Mouse (Mus musculus) gastrocnemius, postnatal 10 days (tissue): ENCODE data around the gene Rdh1. TPM values are rescaled to one million over a fixed set of nuclear protein-coding genes. Genes with fewer than 3 reads are reported as not detected.

Source experiments
- DNase-seq: peaks from one replicate; pipeline ENCODE4 v3.0.0; 2021; ENCODE audit warnings: mixed read lengths
- long read RNA-seq, 2 experiments: library from polyadenylated mRNA; stranded (forward); transcript quantifications; one replicate each; pipeline ENCODE4 v2.0.0; 2021
- total RNA-seq, 2 experiments: library from RNA; stranded (reverse); gene quantifications; 2 replicates each; pipeline ENCODE4 v1.2.3; 2021

The Rdh1 gene
- total RNA-seq = under 1 TPM; 0.09 to 0.11 TPM
- long read RNA-seq, experiment 1 = 0 reads
- long read RNA-seq, experiment 2 = 0 reads

- no peak for DNase-seq
Measured at GRCm38 (mm10) chr10:127759181-127760110, at the start of gene Rdh1, which contains the start of gene Rdh16f1. TSS of gene Rdh1 (plus strand) at chr10:127759721. TSS of gene Rdh16f1 (plus strand) at chr10:127759787.

DNA sequence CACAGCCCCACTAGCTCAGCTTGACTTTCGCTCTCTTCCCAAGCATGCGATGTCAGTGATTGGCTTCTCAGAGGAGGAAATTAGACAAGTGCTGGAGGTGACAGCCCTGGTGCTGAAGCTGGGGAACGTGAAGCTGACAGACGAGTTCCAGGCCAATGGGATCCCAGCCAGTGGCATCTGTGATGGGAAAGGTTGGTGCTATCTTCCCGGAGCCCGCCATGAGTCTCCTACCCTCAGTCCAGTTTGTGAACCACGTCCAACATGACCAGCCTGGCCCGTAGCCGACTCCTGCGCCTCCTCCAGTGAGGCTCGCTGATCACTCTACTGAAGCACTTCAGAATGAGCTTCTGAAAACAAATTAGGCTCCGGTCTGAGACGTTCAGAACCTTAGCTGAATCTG, 49.2 kb upstream of the Rdh1 start:
- DNase-seq = no peak

DNA sequence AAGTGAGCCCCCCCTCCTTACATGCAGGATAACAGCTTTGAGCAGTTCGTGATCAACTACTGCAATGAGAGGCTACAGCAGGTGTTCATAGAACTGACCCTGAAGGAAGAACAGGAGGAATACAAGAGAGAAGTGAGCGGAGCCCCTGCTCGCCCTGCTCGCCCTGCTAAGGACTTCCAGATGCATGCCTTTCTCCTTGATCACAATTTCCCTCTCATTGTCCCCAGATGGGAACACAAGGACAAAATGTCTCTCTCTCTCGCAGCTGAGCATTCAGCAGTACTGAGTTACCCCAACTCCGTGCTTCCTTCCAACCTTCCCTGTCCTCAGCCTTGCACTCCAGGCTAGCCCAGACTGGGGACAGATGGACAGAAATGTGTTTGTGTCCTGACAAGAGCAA, 46.8 kb upstream of the Rdh1 start:
- DNase-seq = no peak

- DNase-seq = no peak
Measured at GRCm38 (mm10) chr10:127721671-127722418, 37.7 kb upstream of the Rdh1 start.

DNA sequence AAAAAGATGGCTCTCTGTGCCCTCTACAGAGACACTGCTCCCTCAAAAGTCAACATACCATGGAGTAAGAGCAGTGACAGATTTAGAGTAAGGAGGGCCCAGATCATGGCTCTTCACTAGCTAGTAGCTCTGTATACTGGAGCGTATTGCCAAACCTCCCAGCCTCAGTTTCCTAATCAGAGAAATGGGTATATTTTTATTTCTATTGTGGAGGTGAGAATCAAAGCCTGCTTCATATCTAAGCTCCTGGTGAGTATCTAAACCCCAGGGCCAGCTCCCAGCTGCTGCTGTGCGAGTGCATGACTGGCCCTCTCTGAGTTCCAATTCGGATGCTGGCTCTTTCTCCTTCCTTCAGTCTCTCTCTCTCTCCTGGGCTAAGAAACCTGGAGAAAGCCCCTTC, 35.3 kb upstream of the Rdh1 start, which contains the start of gene Tac2:
Gene Tac2, plus strand, starts transcription at position 301 of the 400 bp plus-strand sequence.
- DNase-seq = no peak

GRCm38 (mm10) chr10:127725136-127725535, 34.4 kb upstream of the Rdh1 start:
- no peak for DNase-seq

DNA sequence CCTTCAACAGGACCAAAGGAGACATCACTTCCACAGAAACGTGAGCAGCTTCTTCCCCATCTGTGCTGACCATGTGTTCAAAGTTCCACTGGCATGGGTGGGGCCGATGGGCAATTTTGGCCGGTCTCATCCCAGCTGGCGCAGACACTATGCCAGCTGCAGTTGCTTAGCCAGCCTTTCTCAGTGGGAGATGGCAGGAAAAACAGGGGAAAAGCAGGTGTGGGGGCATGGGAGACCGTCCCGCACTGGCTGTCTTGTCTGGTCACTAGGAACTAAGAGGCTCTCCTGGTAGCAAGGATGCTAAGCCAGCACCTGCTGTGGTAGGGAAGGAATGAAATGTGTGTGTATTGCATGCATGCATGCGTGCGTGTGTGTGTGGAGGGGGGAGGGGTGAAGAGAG, 31.1 kb upstream of the Rdh1 start:
- DNase-seq = no peak

DNA sequence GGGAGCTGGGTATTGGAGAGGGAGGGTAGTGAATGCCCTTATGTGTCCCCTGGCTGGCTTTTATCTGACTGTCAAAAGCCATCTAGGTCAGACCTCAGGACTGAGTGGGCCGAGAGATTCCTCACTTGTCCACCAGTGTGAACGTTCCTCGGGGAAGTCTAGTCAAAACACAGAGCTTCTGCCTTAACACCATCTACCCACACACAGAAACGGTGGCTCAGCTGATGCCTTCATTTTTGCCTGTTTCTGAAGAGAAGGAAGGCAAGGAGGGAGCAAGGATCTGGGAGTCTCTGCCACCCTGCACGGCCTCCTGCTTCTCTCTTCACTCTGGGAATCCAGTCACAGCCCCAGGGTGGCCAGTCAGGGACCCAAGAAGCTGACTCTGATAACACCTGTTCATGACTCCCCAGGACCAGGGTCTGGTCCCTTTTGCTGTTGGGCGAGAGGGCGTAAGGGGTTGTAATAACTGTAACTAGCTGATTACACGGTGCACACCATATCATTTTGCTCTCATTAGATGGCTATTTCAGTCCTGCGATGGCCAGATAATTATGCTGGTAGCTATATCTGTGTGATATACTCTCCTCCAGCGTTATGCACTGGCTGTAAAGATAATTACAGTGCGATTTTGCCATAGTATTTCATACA, 29.1 kb upstream of the Rdh1 start:
- DNase-seq = no peak

DNA sequence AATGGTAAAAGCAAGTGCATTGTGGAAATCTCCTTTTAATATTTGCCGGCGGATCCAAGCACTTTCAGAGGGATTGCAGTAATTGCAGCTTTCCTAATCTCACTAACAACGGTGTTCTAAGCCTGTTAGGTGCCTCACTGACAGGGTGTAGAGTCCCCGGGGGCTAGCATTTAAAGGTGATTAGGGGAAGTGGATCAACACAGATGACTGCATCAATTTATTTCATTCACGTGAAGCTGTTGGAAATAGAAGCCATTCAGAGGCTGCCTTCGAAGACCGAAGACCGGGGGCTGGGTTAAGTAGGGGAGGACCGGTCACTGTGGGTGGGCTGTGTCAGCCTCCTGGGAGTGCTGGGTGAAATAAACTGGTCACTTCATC, 28.6 kb upstream of the Rdh1 start:
- no peak for DNase-seq

DNA sequence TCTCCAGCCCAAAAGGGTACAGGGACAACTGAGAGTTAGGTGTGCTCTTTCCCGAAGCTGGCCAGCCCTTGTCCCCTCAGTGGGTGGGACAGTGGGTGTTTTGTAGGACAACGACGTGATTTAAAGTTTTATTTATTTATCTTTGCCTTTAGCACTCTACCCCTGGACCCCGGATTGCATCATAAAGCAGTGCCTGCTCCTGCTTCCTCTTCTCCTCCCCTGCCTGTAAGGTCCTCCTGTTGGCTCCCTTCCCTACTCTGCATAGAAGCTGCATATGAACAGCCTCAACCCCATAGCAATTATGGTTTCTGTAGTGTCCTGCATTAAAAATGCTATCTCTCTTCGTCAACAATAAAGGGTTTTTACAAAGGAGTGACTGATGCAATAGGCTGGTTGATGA, 28.1 kb upstream of the Rdh1 start:
- DNase-seq = no peak

GRCm38 (mm10) chr10:127734434-127734833, 25.1 kb upstream of the Rdh1 start:
- no peak for DNase-seq

DNA sequence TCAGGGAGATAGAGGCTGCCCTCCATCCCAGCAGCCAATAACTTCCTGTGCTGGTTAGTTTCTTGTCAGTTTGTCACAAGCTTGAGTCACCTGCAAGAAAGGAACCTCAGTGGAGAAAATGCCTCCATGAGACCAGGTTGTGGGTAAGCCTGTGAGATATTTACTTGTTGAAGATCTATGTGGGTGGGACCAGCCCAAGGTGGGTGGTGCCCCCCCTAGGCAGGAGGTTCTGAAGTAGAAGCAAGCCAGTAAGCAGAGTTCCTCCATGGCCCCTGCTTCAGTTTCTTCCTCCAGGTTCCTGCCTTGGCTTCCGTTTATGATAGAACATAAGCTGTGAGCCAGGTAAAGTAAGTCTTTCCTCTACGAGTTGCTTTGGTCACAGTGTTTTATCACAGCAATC, 23.3 kb upstream of the Rdh1 start:
- no peak for DNase-seq

- no peak for DNase-seq
Measured at GRCm38 (mm10) chr10:127736916-127737315, 22.6 kb upstream of the Rdh1 start.

- DNase-seq = no peak
Measured at GRCm38 (mm10) chr10:127737552-127737951, 22.0 kb upstream of the Rdh1 start.

GRCm38 (mm10) chr10:127738151-127738882, 21.2 kb upstream of the Rdh1 start:
- DNase-seq = no peak

GRCm38 (mm10) chr10:127739083-127739660, 20.3 kb upstream of the Rdh1 start, which contains the start of gene Zbtb39:
TSS of gene Zbtb39 (plus strand) at chr10:127739538.
- DNase-seq = peak; percentile 89

- DNase-seq = no peak
Measured at GRCm38 (mm10) chr10:127739661-127740161, 19.8 kb upstream of the Rdh1 start.

- DNase-seq = peak; percentile 59
Measured at GRCm38 (mm10) chr10:127744661-127745060, 14.9 kb upstream of the Rdh1 start.

DNA sequence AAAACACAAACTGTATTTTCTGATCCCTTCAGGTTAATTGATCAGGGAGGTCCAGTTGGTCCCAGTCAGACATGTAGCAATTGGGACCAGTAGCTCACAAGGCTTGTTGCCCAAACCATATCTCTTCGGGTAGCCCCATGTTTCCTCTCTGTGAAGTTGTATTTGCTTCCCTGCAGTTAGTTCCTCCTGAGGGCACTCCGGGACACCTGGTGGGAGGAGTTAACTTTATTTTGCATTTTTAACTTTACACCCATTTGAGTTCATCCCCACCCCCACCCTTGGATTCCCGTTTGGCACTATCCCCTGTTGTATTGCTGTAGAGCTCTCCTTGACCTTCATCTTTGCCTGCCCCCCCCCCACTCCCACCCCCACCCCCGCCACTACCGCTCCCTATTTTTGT, 13.6 kb upstream of the Rdh1 start:
- no peak for DNase-seq

DNA sequence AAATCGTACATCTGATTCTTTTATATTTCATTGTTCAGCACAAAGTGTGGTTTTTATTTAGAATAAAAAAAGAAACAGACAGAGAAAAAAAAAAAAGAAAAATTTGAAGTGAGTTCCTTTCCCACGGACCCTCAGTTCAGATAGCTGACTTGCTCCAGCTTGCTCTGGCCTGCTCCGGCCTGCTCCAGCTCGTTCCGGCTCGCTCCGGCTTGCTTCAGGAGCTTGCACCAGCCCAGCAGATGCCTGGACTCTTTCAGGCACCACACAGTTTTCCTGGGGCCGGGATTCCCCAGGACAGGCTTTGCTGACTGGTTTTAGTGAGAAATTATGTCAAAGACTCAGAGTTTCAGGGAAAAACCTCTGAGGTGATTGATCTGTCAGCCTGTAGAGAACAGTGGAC, 12.3 kb upstream of the Rdh1 start:
- DNase-seq = no peak
